In the genomic region with DNA sequence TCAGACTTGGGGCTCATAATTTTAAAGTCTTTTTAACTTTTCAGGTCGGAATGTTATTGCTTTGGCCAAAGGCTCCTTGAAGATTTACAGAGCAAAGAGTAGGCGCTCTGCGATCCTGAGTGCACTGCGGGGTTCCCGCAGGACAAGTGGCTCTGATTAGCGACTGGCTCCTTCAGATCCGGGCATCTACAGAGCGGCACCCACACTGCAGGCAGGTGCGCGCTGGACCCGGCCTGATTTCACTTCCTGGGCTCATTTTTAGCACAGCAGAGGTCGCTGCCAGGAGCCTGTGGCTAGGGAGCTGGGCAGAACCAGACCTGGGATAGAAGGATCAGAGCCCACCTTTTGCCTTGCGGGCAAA, we compare ENCODE assay signal across 12 mouse cellular contexts.
DNase-seq lines count a peak whose midpoint lies in the region; ATAC-seq and TF ChIP-seq lines count a peak whose summit lies in the region.
"Had no signal": no experiment of that assay in that cellular context is flagged by ENCODE, and none has a peak within 500 bp of the region (broad histone marks: within the 10 kb centered on the region; RNA-seq: fewer than 3 reads in every experiment).

No protein-coding gene starts in this region.

- H3K4me3 ChIP-seq in forebrain, embryonic 10.5 days, result peak overlapping the region; percentile 41
- H3K4me3 ChIP-seq in forebrain, postnatal 0 days (ENCODE audit: low read depth, low read length), result no peak overlapping the region
- peak overlapping the region; percentile 15 for H3K4me3 ChIP-seq in kidney, embryonic 15.5 days (replicated peaks)
- peak overlapping the region; percentile 4; the same call in 1 of the 2 replicates for H3K4me3 ChIP-seq in forebrain, embryonic 12.5 days (replicated peaks)
- peak overlapping the region; percentile 14; the same call in 1 of the 2 replicates for H3K4me3 ChIP-seq in midbrain, embryonic 13.5 days (replicated peaks)
- H3K4me3 ChIP-seq: heart, adult 2 months; layer of hippocampus, adult 2 months had no signal

- H3K36me3 ChIP-seq in forebrain, embryonic 10.5 days (replicated peaks), result no peaks in the 10 kb centered on the region
- H3K36me3 ChIP-seq in forebrain, postnatal 0 days (ENCODE audit: insufficient read depth), result no peaks in the 10 kb centered on the region
- H3K36me3 ChIP-seq in kidney, embryonic 15.5 days, result no peaks in the 10 kb centered on the region
- H3K36me3 ChIP-seq in forebrain, embryonic 12.5 days (replicated peaks), result no peaks in the 10 kb centered on the region
- H3K36me3 ChIP-seq in midbrain, embryonic 13.5 days, result no peaks in the 10 kb centered on the region

- ATAC-seq in forebrain, postnatal 0 days, result no peak
- no peak for ATAC-seq in kidney, embryonic 15.5 days (replicated peaks; ENCODE audit: low FRiP score)
- ATAC-seq in forebrain, embryonic 12.5 days (ENCODE audit: low FRiP score), result 0 out of 2 replicates have a peak, but pooled peaks have one; percentile 33
- ATAC-seq in midbrain, embryonic 13.5 days, result peak; percentile 55; the same call in 1 of the 2 replicates

- no peak overlapping the region for H3K9ac ChIP-seq in forebrain, postnatal 0 days
- H3K9ac ChIP-seq in kidney, embryonic 15.5 days, result peak overlapping the region; percentile 31; the same call in 1 of the 2 replicates
- H3K9ac ChIP-seq in forebrain, embryonic 12.5 days, result no peak overlapping the region
- H3K9ac ChIP-seq in midbrain, embryonic 13.5 days (replicated peaks), result peak overlapping the region; percentile 48

- DNase-seq in forebrain, embryonic 10.5 days (ENCODE audit: extremely low spot score, low spot score), result no peak
- no peak for DNase-seq in forebrain, postnatal 0 days
- no peak for DNase-seq in kidney, adult 18-20 months
- DNase-seq in layer of hippocampus, adult 8-10 months (ENCODE audit: low spot score in 2 of 2), result no peak
- no peak for DNase-seq in right cerebral cortex, postnatal 10 days (ENCODE audit: low spot score in 2 of 2)
- DNase-seq: heart, adult 2 months; lung, postnatal 14 days; thymus, adult 2 months had no signal

- no peaks in the 10 kb centered on the region for H3K9me3 ChIP-seq in forebrain, embryonic 10.5 days
- no peaks in the 10 kb centered on the region for H3K9me3 ChIP-seq in forebrain, postnatal 0 days (ENCODE audit: low read length)
- no peaks in the 10 kb centered on the region for H3K9me3 ChIP-seq in kidney, embryonic 15.5 days (replicated peaks)
- H3K9me3 ChIP-seq in forebrain, embryonic 12.5 days, result no peaks in the 10 kb centered on the region
- no peaks in the 10 kb centered on the region for H3K9me3 ChIP-seq in midbrain, embryonic 13.5 days

- H3K4me1 ChIP-seq in forebrain, embryonic 10.5 days, result peaks cover 31% of the 10 kb centered on the region
- H3K4me1 ChIP-seq in forebrain, postnatal 0 days (ENCODE audit: insufficient read depth), result no peaks in the 10 kb centered on the region
- no peaks in the 10 kb centered on the region for H3K4me1 ChIP-seq in kidney, embryonic 15.5 days
- H3K4me1 ChIP-seq in forebrain, embryonic 12.5 days, result peaks cover 20% of the 10 kb centered on the region
- H3K4me1 ChIP-seq in midbrain, embryonic 13.5 days (replicated peaks), result peaks cover 19% of the 10 kb centered on the region

- TF ChIP-seq CTCF in forebrain, postnatal 0 days (IDR thresholded peaks at IDR 0.05; ENCODE audit: low read depth), result no peak

- H3K4me2 ChIP-seq in forebrain, postnatal 0 days (ENCODE audit: low read depth), result no peak overlapping the region
- peak overlapping the region; percentile 53 for H3K4me2 ChIP-seq in kidney, embryonic 15.5 days
- H3K4me2 ChIP-seq in forebrain, embryonic 12.5 days, result peak overlapping the region; percentile 43
- H3K4me2 ChIP-seq in midbrain, embryonic 13.5 days (replicated peaks), result peak overlapping the region; percentile 41

- peak overlapping the region; percentile 77 for H3K27ac ChIP-seq in forebrain, embryonic 10.5 days
- H3K27ac ChIP-seq in forebrain, postnatal 0 days (ENCODE audit: low read depth, low read length), result no peak overlapping the region
- H3K27ac ChIP-seq in kidney, embryonic 15.5 days, result no peak overlapping the region
- H3K27ac ChIP-seq in forebrain, embryonic 12.5 days, result peak overlapping the region; percentile 31; the same call in 1 of the 2 replicates
- H3K27ac ChIP-seq in midbrain, embryonic 13.5 days, result no peak overlapping the region
- H3K27ac ChIP-seq: heart, adult 2 months; layer of hippocampus, adult 2 months had no signal

- peaks cover 11% of the 10 kb centered on the region; the same call in 1 of the 2 replicates for H3K27me3 ChIP-seq in forebrain, embryonic 10.5 days (ENCODE audit: poor library complexity, severe bottlenecking)
- no peaks in the 10 kb centered on the region for H3K27me3 ChIP-seq in forebrain, postnatal 0 days (ENCODE audit: insufficient read depth, low read length)
- peaks cover 16% of the 10 kb centered on the region; the same call in 1 of the 2 replicates for H3K27me3 ChIP-seq in kidney, embryonic 15.5 days
- peaks cover 6% of the 10 kb centered on the region for H3K27me3 ChIP-seq in forebrain, embryonic 12.5 days
- peaks cover 18% of the 10 kb centered on the region; the same call in 1 of the 2 replicates for H3K27me3 ChIP-seq in midbrain, embryonic 13.5 days

- 14% methylated on average over 13 of the region's 13 CpGs for WGBS in forebrain, embryonic 10.5 days
- 21% methylated on average over 13 of the region's 13 CpGs for WGBS in forebrain, postnatal 0 days
- WGBS in kidney, embryonic 15.5 days, result 19% methylated on average over 13 of the region's 13 CpGs
- 13% methylated on average over 13 of the region's 13 CpGs for WGBS in forebrain, embryonic 12.5 days
- 10% methylated on average over 13 of the region's 13 CpGs for WGBS in midbrain, embryonic 13.5 days

Comparison
In these comparisons a context has a peak if more than half of its experiments do, and no peak if none do; other contexts are left out.
1. H3K27ac ChIP-seq: peak in forebrain, embryonic 10.5 days (single experiment) and forebrain, embryonic 12.5 days (single experiment); none in forebrain, postnatal 0 days (single experiment), kidney, embryonic 15.5 days (single experiment) and midbrain, embryonic 13.5 days (single experiment).
2. ATAC-seq: peak in forebrain, embryonic 12.5 days (single experiment) and midbrain, embryonic 13.5 days (single experiment); none in forebrain, postnatal 0 days (single experiment) and kidney, embryonic 15.5 days (single experiment).
3. H3K9ac ChIP-seq: peak in kidney, embryonic 15.5 days (single experiment) and midbrain, embryonic 13.5 days (single experiment); none in forebrain, postnatal 0 days (single experiment) and forebrain, embryonic 12.5 days (single experiment).